Mouse (Mus musculus) ES-CJ7 (cell line): Measurements from ENCODE around the gene Gm5483.
"Not testable (repeated sequence)": the region's sequence is repeated elsewhere in the genome, so short reads cannot be mapped to it uniquely, and the experiment has no call there.

ENCODE experiments used
- DNase-seq: peaks from one replicate; pipeline ENCODE4 v3.0.0; 2011; ENCODE audit warnings: low read depth, low spot score

Gm5483 gene

DNA sequence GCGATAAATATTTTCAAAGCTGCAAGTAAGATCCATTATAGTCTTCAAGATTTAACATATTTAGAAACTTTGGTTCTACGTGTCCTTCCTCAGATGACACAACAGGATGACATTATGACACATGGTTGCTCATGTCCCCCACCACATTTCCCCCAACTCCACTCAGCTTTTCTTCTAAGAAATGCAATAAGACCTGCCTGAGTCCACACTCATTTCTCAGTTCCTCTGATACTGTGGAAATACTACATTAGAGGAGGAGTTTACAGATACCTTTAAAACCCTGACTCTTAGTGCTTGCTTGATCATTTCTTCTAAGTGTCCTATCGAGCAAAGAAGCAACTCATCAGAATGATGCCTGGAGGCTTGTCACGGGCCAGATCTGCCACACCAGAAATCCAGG lies at the start of gene Gm5483:
Gene Gm5483, plus strand, starts transcription at position 301 of the 400 bp plus-strand sequence.
- not testable (repeated sequence) for DNase-seq

DNA sequence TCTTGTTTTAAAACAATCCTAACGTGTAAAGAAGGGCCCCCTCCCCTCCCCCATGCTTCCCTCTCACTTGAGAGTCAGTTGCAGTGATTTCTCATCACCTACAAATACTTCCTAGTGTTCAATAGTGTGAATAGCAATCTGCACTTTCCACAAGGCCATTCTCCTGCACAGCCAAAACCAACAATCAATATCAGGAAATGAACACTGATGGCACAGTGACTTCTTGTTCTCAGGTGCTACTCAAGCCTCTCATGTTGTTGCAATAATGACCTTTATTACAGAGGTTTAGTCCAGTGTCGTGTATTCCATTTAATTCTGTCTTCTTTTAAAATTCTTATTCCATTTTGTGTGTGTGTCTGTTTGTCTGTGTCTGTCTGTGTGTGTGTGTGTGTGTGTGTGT lies 45.8 kb upstream of the Gm5483 start:
- DNase-seq: no peak

DNA sequence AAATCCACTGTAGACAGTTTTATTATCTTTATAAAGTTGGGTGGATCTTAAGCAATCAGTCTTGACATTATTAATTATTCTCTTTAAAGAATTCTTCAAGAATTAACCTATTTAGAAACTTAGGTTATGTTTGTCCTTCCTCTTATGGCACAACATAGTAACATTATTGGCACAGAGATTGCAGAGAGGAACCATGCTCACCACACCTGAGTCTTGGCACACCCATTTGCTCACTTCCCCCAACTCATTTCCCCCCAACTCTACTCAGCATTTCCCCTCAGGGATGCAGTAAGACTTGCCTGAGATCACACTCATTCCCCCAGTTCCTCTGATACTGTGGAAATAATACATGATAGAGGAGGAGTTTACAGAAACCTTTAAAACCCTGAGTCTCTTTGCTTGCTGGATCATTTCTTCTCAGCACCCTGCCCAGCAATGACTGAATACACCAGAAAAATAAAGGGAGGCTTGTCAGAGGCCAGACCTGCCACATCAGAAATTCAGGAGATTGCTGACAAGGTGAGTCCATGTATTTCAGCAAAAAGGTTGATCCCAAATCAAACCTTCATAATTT lies 27.5 kb upstream of the Gm5483 start, which contains the start of gene Stfa2l1:
Gene Stfa2l1, plus strand, starts transcription at position 410 of the 574 bp plus-strand sequence.
- DNase-seq: no peak

DNA sequence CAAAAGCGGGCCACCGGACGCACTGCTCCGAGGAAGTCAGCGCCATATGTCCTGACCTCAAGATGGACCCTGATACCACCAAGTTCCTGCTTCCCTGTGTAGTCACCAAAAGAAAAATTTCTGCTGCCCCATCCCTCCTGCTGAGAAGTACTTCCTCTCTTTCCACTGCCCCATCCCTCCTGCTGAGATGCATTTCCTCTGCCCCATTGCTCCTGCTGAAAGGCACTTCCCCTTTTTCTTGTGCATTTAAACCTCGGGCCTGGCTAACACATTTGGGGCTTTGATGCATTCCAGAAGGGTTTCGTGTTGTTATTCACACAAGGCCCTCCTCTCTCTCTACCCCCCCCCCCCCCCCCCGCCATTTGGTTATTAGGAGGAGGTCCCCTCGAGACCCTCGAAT lies 16.2 kb upstream of the Gm5483 start:
- peak; percentile 69 for DNase-seq

DNA sequence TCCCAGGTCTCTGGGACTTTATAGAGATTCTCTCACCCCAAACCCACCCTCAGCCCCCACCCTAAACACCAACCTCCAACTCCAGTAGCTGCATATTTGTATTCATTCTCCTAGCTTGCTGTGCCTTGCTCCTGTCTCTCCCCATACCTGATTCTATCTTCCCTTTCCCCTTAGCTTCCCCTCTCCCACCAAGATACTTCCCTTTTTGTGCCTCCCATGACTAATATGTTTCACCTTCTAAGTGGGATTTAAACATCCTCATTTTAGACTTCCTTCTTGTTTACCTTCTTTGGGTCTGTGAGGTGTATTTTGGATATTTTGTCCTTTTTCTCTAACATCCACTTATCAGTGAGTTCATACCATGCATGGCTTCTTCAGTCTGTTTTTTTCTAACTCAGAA lies 7.9 kb upstream of the Gm5483 start:
- no peak for DNase-seq

DNA sequence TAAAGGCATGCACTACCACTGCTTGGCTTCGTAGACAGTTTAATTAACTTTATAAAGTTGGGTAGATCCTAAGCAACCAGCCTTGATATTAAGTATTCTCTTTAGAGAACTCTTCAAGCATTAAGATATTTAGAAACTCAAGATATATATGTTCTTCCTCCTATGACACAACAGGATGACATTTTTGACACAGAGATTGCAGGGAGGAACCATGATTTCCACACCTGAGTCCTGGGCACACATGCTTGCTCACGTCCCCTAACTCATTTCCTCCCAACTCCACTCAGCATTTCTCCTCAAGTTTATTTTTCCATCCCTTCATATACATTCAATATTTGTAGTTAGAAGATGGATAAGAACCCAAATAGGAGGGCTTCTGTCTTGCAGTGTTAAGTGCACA lies 4.1 kb upstream of the Gm5483 start:
- no peak for DNase-seq

DNA sequence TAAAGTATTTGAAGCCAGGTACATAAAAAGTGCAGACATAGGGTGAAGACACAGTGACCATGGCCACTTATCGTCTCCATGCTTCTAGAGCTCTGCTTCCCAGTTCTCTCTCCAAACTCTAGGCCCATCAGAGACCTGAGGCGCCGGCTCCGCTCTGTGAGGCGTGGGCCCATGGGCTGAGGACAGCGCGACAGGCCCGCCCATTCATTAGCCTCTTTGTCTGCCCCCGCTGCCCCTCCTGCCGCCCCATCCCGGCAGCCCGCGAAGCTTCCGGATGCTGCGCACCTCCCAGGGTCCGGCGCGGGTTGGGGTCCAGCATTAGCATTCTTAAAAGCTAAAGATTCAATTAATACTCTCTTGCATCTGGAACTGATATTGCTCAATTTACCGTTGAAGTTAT lies 15.2 kb downstream of the Gm5483 start:
- no peak for DNase-seq

DNA sequence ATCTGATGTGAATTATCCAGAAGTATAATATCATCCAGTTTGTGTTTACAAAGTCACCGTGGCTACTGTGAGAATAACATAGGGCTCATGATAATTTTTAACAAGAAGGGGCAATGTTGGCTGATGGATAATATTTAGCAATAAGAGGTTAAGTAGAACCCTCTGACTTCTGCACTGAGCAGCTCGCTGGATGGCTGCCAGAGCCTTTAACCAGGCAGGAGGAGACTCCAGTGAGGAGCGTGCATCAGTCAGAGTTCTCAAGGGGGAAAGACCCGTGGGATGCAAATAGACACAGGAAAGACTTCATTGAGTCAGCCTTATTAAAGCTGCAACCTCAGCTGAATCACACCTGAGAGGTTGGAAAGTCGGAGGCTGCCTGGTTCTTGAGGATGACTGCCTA lies 19.8 kb downstream of the Gm5483 start:
- no peak for DNase-seq

DNA sequence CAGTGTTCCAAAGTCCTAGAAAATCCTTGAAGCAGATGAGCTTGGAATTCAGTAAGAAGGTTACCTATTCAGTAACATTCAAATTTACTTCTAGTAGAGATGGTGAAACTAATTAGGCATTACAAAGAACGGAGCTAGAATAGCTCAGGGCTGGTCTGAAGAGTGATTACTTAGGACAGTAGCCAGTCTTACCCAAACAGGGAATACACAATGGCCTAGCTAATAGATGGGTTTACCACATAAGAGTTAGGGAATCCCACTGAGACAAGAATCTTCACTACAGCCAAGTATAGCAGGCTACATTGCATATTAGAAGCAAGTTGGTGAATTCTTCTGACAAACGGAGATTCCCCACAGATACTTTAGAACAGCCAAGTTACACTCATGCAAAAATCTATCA lies 21.7 kb downstream of the Gm5483 start:
- peak; percentile 51 for DNase-seq

DNA sequence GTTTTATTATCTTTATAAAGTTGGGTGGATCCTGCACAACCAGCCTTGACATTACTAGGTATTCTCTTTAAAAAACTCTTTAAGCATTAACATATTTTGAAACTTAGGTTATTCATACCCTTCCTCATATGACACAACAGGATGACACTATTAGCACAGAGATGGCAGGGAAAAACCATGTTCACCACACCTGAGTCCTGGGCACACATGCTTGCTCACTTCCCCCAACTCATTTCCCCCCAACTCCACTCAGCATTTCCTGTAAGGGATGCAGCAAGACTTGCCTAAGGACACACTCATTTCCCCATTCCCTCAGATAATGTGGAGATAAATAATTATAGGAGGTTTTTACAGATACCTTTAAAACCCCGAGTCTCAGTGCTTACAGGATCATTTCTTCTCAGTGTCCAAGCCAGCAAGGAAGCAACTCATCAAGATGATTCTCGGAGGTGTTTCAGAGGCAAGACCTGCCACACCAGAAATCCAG lies 26.0 kb downstream of the Gm5483 start, which contains the start of gene Gm5416:
Gene Gm5416, plus strand, starts transcription at position 437 of the 487 bp plus-strand sequence.
- DNase-seq: no peak

DNA sequence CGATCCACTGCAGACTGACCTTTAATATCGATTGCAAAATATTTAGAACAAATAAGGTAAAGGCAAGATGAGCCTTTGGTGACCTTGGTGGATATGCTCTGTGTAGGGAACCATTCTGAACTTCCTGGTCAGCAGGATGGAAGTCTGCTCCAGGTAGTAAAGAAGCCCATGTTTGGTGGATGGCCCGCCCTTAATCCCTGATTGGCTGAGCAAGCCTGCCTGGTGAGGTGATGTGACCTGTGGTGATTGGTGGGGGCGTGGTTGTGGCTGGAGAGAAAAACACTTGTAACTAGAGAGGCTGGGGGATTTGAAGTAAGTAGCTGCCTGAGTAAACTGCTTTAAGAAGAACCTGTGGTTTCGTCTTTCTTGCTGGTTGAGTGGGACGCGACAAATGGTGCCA lies 37.2 kb downstream of the Gm5483 start, which contains the start of gene 2010005H15Rik:
Gene 2010005H15Rik, plus strand, starts transcription at position 301 of the 400 bp plus-strand sequence.
- not testable (repeated sequence) for DNase-seq
